Mouse (Mus musculus): ENCODE data around the gene Akp3.

DNA sequence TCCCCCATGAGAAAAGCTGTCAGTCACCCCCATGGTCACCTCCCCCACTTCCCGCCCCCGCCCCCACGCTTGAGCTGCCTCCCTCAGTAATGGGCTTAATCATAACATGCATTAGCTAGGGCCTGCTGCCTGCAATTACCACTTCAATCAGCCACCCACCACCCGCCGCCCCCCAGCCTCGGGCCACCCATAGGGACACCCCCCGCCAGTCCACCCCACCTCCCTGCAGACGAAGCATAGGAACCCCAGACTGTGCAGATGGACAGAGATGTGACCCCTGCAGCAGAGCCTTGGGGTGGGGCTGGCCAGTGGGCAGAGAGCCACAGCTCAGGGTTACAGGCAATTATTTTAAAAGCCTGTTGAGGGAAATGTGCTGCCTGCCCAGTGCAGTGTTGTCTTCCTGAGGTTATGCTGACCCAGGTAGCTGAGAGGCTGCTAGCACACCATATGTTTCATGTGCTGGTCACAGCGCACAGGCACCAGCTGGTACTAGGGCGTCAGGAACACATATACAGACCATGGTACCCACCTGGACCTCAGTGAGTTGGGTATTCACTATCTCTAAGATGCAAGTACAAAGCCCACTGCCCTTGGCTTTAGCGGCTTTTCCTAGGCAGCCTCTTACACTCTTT lies 39.5 kb downstream of the Akp3 start:
- TF ChIP-seq CTCF (IDR thresholded peaks at IDR 0.05; ENCODE audit: borderline replicate concordance, insufficient read depth, low read length) (no peak), POLR2A (IDR thresholded peaks at IDR 0.05; ENCODE audit: low read depth, low read length) (no peak)

All from embryonic fibroblast, embryonic 13.5 days (primary cell).